Mouse (Mus musculus) ES-E14 (cell line): Measurements from ENCODE around the gene Cwc25. TPM values are rescaled to one million over a fixed set of nuclear protein-coding genes. Genes with fewer than 3 reads are reported as not detected.

Experiments used
- DNase-seq: peaks from one replicate; pipeline ENCODE4 v3.0.0-alpha.2; 2013; ENCODE audit warnings: low read depth, low spot score
- H3K27ac ChIP-seq: 2 replicates; pipeline ENCODE4 v1.5.1; 2012; ENCODE audit warnings: low read depth, mild to moderate bottlenecking, low read length, moderate library complexity, mixed read lengths; ENCODE audit not compliant: poor library complexity, insufficient read depth, severe bottlenecking
- H3K36me3 ChIP-seq: 2 replicates; pipeline ENCODE4 v1.6.1; 2012; ENCODE audit warnings: mild to moderate bottlenecking, low read length, moderate library complexity, mixed read lengths; ENCODE audit not compliant: control insufficient read depth, poor library complexity, insufficient read depth, severe bottlenecking
- H3K4me1 ChIP-seq, 2 experiments: fragments of 150-350 bp in 1 of 2; sonication (generic) in 1 of 2; 2 replicates each; pipeline ENCODE4 v1.6.1; 2012; ENCODE audit warnings: low read length in 2 of 2, mild to moderate bottlenecking in 1 of 2, mixed read lengths in 1 of 2; ENCODE audit not compliant: control insufficient read depth in 2 of 2, insufficient read depth in 2 of 2, poor library complexity in 1 of 2
- H3K4me3 ChIP-seq, 2 experiments: fragments of 150-350 bp in 1 of 2; sonication (generic) in 1 of 2; 2 replicates each; pipeline ENCODE4 v1.5.1; 2012; ENCODE audit warnings: low read length in 2 of 2, low read depth in 1 of 2, mild to moderate bottlenecking in 1 of 2, mixed read lengths in 1 of 2; ENCODE audit not compliant: insufficient read depth in 1 of 2, poor library complexity in 1 of 2, severe bottlenecking in 1 of 2
- H3K9ac ChIP-seq: 2 replicates; pipeline ENCODE4 v1.6.1; 2012; ENCODE audit warnings: low read depth, mild to moderate bottlenecking, low read length, mixed read lengths; ENCODE audit not compliant: poor library complexity, insufficient read depth, severe bottlenecking
- H3K9me3 ChIP-seq: fragments of 150-350 bp; sonication (generic); 2 replicates; pipeline ENCODE4 v1.6.1; 2012; ENCODE audit warnings: low read depth, mild to moderate bottlenecking, low read length; ENCODE audit not compliant: control insufficient read depth, insufficient read depth
- CHD2 ChIP-seq: IDR thresholded peaks from 2 replicates; pipeline ENCODE4 v1.6.1; 2014; ENCODE audit warnings: mild to moderate bottlenecking, low read depth, low read length, inconsistent platforms
- HCFC1 ChIP-seq: IDR thresholded peaks from 2 replicates; pipeline ENCODE4 v1.6.1; 2012; ENCODE audit warnings: low read length, inconsistent platforms, borderline replicate concordance; ENCODE audit not compliant: insufficient read depth
- MAFK ChIP-seq: IDR thresholded peaks from 2 replicates; pipeline ENCODE4 v1.6.1; 2014; ENCODE audit warnings: mild to moderate bottlenecking, low read depth, low read length, inconsistent platforms; ENCODE audit not compliant: insufficient read depth
- ZC3H11A ChIP-seq: IDR thresholded peaks from 2 replicates; pipeline ENCODE4 v1.6.1; 2012; ENCODE audit warnings: low read depth, mild to moderate bottlenecking, inconsistent platforms, low read length, borderline replicate concordance
- ZNF384 ChIP-seq: IDR thresholded peaks from 2 replicates; pipeline ENCODE4 v1.6.1; 2012; ENCODE audit warnings: low read depth, low read length, inconsistent platforms
- in situ Hi-C, 2 experiments: fragments of 600-800 bp; cut with MboI; formaldehyde crosslinking; loops; one replicate each; pipeline ENCODE4 v1.15.1; 2025; ENCODE audit warnings: low sequenced_read_pairs in 2 of 2, inconsistent platforms in 1 of 2; ENCODE audit not compliant: unreplicated experiment in 2 of 2
- total RNA-seq: library from RNA; depleted of rRNA; stranded (reverse); fragments of 300-350 nt; gene quantifications from 2 replicates; pipeline ENCODE4 v1.2.3, GENCODE M21; 2012

Gene Cwc25
- total RNA-seq, 1 experiment: 18.5 TPM

DNA sequence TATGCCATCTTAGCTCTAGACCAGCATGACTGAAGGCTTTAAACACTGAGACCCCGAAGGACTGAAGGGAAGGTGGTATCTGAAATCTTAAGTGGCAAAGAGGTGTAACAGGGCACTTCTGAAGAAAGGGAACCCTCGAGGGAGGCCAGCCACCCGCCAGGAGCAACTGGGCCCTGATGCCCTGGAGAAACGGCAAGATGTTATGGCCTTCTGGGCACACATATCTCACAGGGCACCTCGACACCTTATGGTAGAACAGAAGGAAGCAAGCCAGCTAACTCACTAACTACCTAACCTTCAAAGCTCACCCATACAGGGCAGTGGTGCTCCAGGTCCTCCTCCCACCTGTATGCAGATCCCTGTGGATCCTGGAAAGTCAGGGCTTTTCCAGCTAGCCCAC, 24.2 kb downstream of the Cwc25 start:
- no peak overlapping the region for H3K4me3 ChIP-seq
- H3K27ac ChIP-seq: no peak overlapping the region
- no peak for DNase-seq
- peaks cover 3% of the 10 kb centered on the region; the same call in 1 of the 2 replicates for H3K36me3 ChIP-seq
- no peak overlapping the region for H3K9ac ChIP-seq
- peaks cover 0 to 27% of the 10 kb centered on the region in 2 experiments; a peak in 2 of 4 replicates for H3K4me1 ChIP-seq
- H3K9me3 ChIP-seq: no peaks in the 10 kb centered on the region
- TF ChIP-seq MAFK (no peak), ZC3H11A (no peak), CHD2 (no peak), ZNF384 (no peak), HCFC1 (no peak)
- in situ Hi-C loops: no loop called here

DNA sequence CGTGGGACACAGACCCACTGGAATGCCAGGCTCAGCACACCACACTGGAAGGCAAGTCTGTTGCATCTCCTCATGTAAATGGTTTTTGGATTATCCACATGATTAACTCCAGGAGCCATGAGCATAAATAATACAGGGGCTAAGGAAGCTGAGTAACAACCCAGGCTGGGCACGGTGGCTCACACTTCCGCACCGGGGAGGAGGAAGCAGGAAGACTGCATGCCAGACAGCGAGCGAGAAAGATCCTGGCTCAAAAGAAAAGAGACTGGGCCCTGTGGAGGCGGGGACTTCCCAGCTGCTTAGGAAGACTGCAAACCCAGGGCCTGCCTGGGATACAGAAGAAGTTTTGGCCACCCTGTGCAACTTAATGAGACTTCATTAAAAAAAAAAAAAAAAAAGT, 26.2 kb downstream of the Cwc25 start:
- H3K4me3 ChIP-seq: no peak overlapping the region; a peak in 1 of 4 replicates
- H3K9me3 ChIP-seq: no peaks in the 10 kb centered on the region
- H3K27ac ChIP-seq: 0 out of 2 replicates have a peak overlapping the region, but pooled peaks have one; percentile 8
- no peak for DNase-seq
- H3K4me1 ChIP-seq: peaks cover 0 to 27% of the 10 kb centered on the region in 2 experiments; a peak in 2 of 4 replicates
- H3K9ac ChIP-seq: peak overlapping the region; percentile 45; the same call in 1 of the 2 replicates
- no peak for TF ChIP-seq MAFK
- no peak for TF ChIP-seq ZC3H11A
- TF ChIP-seq HCFC1: no peak
- TF ChIP-seq CHD2: no peak
- no peak for TF ChIP-seq ZNF384
- no peaks in the 10 kb centered on the region for H3K36me3 ChIP-seq
- in situ Hi-C loops: no loop called here

DNA sequence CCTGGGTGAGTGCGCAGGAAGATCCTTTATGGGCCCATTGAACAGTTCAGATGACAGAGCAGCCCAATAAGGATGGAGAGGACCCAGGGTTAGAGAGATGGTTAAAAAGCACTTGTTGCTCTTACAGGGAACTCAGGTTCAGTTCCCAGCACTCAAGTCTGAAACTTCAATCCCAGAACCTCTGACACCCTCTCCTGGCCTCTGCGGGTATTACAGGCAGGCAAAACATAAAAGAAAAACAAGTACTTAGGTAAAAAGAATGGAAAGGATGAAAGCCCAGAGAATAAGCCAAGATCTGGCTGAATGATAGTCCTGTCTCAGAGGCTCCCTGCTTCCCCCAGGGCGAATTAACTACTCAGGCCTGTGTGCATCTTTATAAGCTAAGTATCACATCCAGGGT, 27.2 kb downstream of the Cwc25 start:
- TF ChIP-seq MAFK: no peak
- no peak for TF ChIP-seq ZC3H11A
- TF ChIP-seq ZNF384: no peak
- TF ChIP-seq CHD2: no peak
- no peak for TF ChIP-seq HCFC1
- H3K4me1 ChIP-seq: peaks cover 0 to 27% of the 10 kb centered on the region in 2 experiments; a peak in 2 of 4 replicates
- H3K27ac ChIP-seq: no peak overlapping the region
- peak; percentile 65 for DNase-seq
- in situ Hi-C loops: no loop called here
- no peak overlapping the region for H3K9ac ChIP-seq
- H3K9me3 ChIP-seq: no peaks in the 10 kb centered on the region
- H3K4me3 ChIP-seq: no peak overlapping the region
- H3K36me3 ChIP-seq: no peaks in the 10 kb centered on the region

- in situ Hi-C loops: no loop called here
- Histone ChIP-seq H3K4me3 (no peak overlapping the region), H3K27ac (no peak overlapping the region), H3K9ac (no peak overlapping the region), H3K36me3 (no peaks in the 10 kb centered on the region), H3K9me3 (no peaks in the 10 kb centered on the region), H3K4me1 (peaks cover 0 to 25% of the 10 kb centered on the region in 2 experiments; a peak in 2 of 4 replicates)
- TF ChIP-seq CHD2 (no peak), HCFC1 (no peak)
- DNase-seq: peak; percentile 47
Observed at GRCm38 (mm10) chr11:97738703-97739102, 27.7 kb downstream of the Cwc25 start.

DNA sequence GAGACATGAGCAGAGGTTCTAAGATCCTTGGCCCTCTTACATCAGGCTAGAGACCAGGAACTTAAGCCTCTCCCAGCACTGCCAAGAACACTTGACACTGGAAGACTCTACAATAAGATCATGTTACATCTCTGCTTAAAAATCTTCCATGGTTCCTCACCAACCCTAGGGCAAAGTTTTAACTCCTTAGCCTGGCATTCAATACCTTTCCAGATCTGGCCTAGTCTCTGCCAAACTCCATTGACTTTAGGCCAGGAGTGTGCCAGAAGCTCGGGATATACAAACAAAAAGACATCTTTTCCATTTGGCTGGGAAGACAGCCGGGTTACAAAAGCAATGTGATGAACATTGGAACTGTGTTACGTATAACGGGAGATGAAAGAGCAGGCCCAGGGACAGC, 28.8 kb downstream of the Cwc25 start:
- H3K4me1 ChIP-seq: peaks cover 0 to 17% of the 10 kb centered on the region in 2 experiments; a peak in 2 of 4 replicates
- H3K9ac ChIP-seq: no peak overlapping the region
- no peak for DNase-seq
- H3K27ac ChIP-seq: no peak overlapping the region
- TF ChIP-seq HCFC1 (no peak), ZC3H11A (no peak), MAFK (no peak), ZNF384 (no peak), CHD2 (no peak)
- H3K4me3 ChIP-seq: no peak overlapping the region
- no peaks in the 10 kb centered on the region for H3K9me3 ChIP-seq
- in situ Hi-C loops: no loop called here
- H3K36me3 ChIP-seq: no peaks in the 10 kb centered on the region; the same call in 1 of the 2 replicates
